Mouse (Mus musculus) neural tube, embryonic 10.5 days (tissue): ENCODE data around the gene Rassf1.
A peak's percentile ranks its signal among the peaks of the same experiment; 100 is the strongest.

Source experiments
- DNase-seq: peaks from one replicate; pipeline ENCODE4 v3.0.0-alpha.2; 2017; ENCODE audit warnings: low spot score; ENCODE audit errors: extremely low spot score

The Rassf1 gene

DNA sequence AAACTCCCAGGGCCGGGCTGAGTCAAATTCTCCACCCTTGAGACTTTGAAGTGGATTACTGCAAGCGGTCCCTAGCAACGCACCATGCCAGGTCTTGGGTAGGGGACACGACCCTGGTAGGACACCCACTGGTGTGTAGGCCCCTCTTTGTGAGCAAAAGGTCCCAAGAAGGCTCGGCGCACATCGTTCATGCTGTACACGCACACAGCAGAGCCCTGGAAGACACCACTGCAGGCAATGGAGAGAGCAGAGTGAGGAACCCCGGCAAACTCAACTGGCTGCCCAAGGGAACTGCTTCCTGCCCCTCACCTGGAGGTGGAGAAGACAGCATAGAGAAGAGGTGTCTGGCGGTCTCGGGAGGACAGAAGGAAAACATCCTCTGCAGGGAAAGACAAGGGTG lies 49.9 kb downstream of the Rassf1 start:
- DNase-seq, result no peak

DNA sequence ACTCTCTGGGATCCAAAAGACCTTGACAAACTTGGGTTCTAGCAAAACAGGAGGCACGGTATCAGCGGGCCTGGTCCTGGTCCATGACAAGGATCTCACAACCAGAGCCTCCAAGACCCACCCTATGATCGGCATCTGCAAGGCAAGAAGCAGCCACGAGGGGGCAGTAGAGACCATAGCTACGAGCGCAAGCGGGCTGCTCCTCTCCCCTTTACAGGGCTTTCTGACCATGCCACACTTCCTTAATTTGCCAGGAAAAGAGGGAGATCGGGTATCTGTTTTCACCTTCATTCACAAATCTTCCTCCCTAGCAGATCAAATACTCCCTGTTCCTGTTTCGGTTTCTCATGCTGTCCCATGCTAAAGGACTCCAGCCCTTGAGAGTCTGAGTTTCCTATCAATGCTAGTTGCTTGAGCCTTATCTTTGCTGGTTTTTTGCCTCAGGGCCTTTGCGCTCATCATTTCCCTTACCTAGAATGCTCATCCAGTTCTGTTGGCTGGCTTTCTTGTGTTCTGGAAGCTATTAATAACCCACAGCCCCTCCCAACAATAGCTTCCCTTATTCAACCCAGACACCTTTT lies 50.8 kb downstream of the Rassf1 start:
- peak; percentile 96 for DNase-seq

DNA sequence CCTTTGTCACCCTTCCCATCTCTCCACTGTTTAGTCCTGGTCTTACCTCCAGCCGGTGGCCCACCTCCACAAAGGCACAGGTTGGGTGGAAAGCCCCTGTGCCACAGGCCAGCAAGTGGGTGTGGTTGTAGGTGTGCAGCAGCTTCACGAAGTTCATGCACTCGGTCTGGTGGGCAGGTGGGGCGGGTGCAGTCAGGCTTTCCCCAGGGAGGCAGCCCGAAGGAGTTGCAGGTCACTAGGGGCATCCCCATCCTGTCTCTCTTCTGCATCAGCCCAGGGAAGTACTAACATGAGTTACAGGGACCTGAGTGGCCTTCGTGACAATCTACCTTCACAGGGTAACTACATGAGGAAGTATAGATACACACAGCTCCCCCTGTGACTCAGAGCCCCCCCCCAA lies 51.9 kb downstream of the Rassf1 start:
- no peak for DNase-seq

DNA sequence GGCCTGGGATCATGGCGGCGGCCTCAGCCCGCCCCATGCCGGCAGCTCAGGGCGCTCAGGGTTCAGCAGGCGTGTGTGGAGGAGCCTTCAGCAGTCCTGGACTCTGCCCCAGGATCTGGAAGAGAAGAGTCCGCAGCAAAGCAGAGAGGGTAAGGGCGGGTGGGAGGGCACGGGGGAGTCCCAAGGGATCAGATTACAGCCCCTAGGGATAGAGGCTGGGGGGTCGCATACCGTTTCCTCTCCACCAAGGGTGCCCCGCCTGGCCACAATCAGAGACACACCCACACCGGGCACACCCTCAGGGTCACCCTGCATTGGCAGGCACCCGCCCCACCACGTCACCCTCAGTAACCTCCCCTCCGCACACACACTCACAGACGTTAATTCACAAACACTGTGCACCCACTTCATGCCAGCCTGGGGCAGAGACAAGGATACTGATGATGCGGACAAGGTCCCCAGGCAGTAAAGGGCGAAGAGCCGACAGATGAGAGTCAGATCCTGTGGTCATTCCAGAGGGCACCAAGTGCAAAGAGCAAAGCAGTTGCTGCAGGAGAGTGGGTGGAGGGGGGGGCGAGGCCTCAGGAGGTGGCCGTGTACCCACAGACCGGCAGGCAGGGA lies 53.8 kb downstream of the Rassf1 start:
- no peak for DNase-seq

DNA sequence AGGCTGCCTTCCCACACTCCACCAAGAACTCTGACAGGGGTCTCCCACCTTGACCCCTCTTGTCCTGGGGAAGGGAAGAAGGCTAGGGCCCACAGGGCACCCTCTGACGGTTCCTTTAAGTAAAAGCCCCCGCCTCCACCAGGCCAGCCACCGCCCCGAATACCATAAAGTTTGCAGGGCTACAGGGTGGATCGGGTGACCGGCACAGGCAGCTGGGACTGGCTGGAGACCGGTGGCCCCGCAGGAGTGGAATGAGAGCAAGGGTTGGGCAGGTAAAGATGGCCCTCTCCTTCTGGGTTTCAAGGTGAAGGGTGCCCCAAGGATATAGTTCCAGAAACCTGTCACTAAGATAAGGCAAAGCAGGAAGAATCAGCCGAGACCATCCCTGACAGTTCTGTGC lies 55.2 kb downstream of the Rassf1 start:
- DNase-seq, result no peak

DNA sequence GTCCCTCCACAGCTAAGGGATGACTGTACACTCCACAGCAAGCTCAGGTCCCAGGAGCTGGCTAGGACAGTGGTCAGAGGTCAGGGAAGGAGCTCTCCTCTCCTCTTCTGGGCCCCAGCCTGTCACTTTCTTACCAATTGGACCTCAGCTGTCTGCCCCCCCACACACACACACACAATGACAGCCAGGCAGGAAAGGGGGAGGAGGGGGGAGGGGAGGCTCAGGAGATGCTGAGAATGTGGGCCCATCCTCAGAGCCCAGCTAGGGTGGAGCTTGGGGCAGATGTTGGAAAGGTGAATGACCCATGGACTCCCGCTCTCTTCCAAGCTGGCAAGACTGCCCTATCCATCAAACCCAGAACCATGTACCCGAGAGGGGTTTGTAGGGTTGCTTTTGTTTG lies 55.7 kb downstream of the Rassf1 start:
- no peak for DNase-seq

DNA sequence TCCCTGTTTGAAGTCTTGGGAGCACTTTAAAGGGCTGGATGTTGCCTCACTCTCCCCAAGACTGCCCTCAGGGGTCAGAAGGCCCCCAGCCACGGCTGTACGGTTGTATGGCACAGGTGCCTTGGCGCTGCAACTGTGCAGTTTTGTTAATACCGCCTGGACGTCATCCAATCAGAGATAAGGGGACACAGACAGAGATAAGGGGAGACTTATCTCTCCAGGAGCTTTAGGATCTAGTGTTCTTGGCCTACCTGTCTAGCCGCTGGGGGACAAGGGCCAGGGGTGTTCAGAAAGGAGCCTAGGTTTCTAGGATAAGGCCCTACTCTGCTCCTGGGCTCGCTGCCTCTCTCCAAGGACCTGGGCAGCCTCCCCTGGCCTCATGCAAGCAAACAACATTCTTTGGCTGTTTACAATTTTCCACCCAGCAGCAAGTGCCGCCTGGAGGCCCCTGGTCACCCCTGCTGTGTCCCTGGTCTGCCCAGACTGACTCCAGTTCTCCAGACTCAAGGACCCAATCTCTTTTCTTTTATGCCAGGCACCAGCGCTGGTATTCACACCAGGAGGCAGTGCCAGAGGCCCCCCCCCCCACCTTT lies 56.4 kb downstream of the Rassf1 start:
- no peak for DNase-seq

DNA sequence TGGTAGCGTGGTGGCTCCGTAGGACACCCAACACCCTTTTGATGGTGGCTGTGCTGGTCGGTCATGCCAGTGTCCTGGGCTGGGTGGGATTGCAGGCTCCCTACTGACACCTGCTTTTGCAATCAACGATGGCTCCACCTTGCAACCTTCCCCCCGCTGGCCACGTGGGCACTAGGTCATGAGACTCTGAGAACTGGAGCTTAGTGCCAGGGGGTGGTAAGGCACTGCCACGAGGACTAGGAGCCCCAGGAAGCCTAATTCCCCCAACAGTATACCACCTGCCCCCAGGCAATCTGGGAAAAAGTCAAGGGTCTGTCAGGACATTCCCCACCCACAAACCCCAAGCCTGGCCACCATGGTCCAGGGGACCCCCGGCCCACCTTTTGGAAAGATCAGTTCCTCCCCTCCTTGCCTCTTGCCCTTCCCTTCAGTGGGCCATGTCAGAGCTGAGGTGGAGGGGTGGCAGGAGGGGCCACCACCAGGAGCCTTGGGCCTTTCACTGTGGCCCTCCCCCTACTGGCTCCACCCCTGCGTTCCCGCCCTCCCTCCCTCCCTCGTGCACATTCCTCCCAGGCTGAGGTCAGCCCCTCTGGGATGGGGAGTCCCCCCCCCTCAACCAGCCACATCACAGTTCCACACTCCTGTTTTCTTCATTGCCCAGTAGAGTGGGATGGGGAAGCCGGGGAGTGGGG lies 57.5 kb downstream of the Rassf1 start, which contains the start of gene Sema3b:
Gene Sema3b (minus strand): TSS at position 489 of the 692 bp plus-strand sequence.
- DNase-seq, result no peak

DNA sequence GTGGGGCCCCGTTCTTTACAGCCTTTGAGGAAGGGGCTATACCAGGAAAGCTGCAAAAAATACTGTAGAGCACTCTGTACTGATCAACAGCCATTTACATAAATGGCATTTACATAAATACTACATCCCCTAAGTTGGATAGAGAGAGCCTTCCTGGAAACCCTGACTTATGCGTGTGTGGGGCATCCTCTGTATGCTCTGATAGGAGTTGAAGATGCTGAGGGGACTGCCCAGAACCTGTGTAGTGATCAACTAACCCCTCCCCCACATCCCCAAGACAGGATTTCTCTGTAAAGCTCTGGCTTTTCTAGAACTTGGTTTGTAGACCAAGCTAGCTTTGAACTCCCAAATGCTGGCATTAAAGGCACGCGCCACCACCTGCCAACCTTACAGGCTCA lies 58.1 kb downstream of the Rassf1 start:
- no peak for DNase-seq

DNA sequence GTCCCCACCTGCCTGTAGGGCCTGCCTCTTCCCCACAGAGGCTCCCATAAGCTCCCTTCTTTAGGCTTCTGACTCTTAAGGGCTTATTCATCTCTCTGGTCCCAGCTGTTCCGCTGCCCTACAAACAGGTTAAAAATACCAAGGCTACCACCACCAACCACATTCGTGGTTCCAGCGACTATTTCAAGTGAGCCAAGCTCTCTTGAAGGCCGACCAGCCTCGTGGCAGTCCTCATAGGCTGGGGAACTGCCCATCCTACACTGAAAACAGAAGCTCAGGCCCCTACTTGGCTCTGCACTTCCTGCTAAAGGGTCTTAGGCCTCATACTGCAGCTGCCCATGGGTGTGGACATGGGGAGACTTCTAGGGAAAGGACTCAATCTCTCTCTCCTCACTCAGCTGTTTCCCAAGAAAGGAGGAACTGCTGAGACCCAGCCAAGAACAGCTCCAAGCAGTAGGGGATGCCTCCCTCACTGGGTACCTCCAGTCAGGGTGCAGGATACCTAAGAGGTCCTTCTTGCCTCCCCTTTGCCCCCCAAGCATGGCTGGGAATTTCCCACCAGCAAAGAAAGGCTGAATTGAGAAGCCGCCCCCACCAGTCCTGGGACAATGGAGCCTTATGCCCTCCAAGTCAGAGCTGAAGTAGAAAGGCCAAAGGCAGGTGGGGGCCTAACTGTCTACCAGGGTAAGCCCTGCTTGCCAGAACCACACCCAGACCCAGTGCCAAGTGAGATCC lies 60.3 kb downstream of the Rassf1 start:
- no peak for DNase-seq
